Mouse (Mus musculus) testis, adult 2 months (tissue): ENCODE measurements around the gene Zglp1. TPM values are rescaled to one million over a fixed set of nuclear protein-coding genes. Genes with fewer than 3 reads are reported as not detected.
A peak's percentile ranks its signal among the peaks of the same experiment; 100 is the strongest.

ENCODE experiments used
- H3K27ac ChIP-seq: fragments of 200-500 bp; 2 replicates; pipeline ENCODE4 v1.5.1; 2012; ENCODE audit warnings: low read depth, low read length; ENCODE audit not compliant: control insufficient read depth, insufficient read depth
- H3K27me3 ChIP-seq: fragments of 200-500 bp; 2 replicates; pipeline ENCODE4 v1.6.1; 2012; ENCODE audit warnings: mild to moderate bottlenecking, low read length, moderate library complexity; ENCODE audit not compliant: control insufficient read depth, insufficient read depth
- H3K36me3 ChIP-seq: fragments of 200-500 bp; 2 replicates; pipeline ENCODE4 v1.6.1; 2012; ENCODE audit warnings: mild to moderate bottlenecking, low read length; ENCODE audit not compliant: control insufficient read depth, insufficient read depth
- H3K4me1 ChIP-seq: fragments of 200-500 bp; 2 replicates; pipeline ENCODE4 v1.6.1; 2012; ENCODE audit warnings: low read length; ENCODE audit not compliant: control insufficient read depth, insufficient read depth
- H3K4me3 ChIP-seq: fragments of 200-500 bp; 2 replicates; pipeline ENCODE4 v1.5.1; 2012; ENCODE audit warnings: low read depth, mild to moderate bottlenecking, low read length, moderate library complexity, mixed read lengths; ENCODE audit not compliant: control insufficient read depth
- CTCF ChIP-seq: fragments of 200-500 bp; IDR thresholded peaks from 2 replicates; pipeline ENCODE4 v1.5.1; 2012; ENCODE audit warnings: low read depth, mild to moderate bottlenecking, inconsistent platforms, low read length, moderate library complexity; ENCODE audit not compliant: control insufficient read depth, insufficient read depth, insufficient replicate concordance
- POLR2A ChIP-seq: fragments of 200-500 bp; IDR thresholded peaks from 2 replicates; pipeline ENCODE4 v1.6.1; 2012; ENCODE audit warnings: low read depth, mild to moderate bottlenecking, inconsistent platforms, low read length, moderate library complexity; ENCODE audit not compliant: control insufficient read depth
- polyA plus RNA-seq: library from polyadenylated mRNA; depleted of rRNA; stranded (reverse); fragments of >200 nt; gene quantifications from 2 replicates; pipeline ENCODE4 v1.2.3, GENCODE M21; 2012; rRNA removed

Zglp1 gene
- polyA plus RNA-seq, result 1.7 and 2.4 TPM in 2 replicates

GRCm38 (mm10) chr9:21067006-21067684 is at the start of gene Zglp1:
Zglp1 (minus strand) TSS chr9:21067093.
- TF ChIP-seq CTCF, result no peak
- no peak for TF ChIP-seq POLR2A
- Histone ChIP-seq H3K4me3 (peak within 1 kb of the TSS; percentile 62), H3K4me1 (peaks cover 5% of the 10 kb centered on the region), H3K27me3 (no peaks in the 10 kb centered on the region), H3K27ac (no peak within 1 kb of the TSS), H3K36me3 (no peaks in the 10 kb centered on the region)

GRCm38 (mm10) chr9:21115105-21115504 is 48.2 kb upstream of the Zglp1 start:
- no peaks in the 10 kb centered on the region for H3K27me3 ChIP-seq
- no peak overlapping the region for H3K27ac ChIP-seq
- no peak overlapping the region for H3K4me3 ChIP-seq
- TF ChIP-seq CTCF (no peak), POLR2A (no peak)
- H3K36me3 ChIP-seq, result no peaks in the 10 kb centered on the region; the same call in 1 of the 2 replicates
- no peaks in the 10 kb centered on the region for H3K4me1 ChIP-seq

GRCm38 (mm10) chr9:21114190-21114589 is 47.3 kb upstream of the Zglp1 start:
- no peak overlapping the region for H3K4me3 ChIP-seq
- H3K27ac ChIP-seq, result no peak overlapping the region
- no peak for TF ChIP-seq POLR2A
- no peak for TF ChIP-seq CTCF
- no peaks in the 10 kb centered on the region for H3K4me1 ChIP-seq
- H3K27me3 ChIP-seq, result no peaks in the 10 kb centered on the region
- H3K36me3 ChIP-seq, result no peaks in the 10 kb centered on the region

GRCm38 (mm10) chr9:21113751-21114150 is 46.9 kb upstream of the Zglp1 start:
- no peak overlapping the region for H3K4me3 ChIP-seq
- no peaks in the 10 kb centered on the region for H3K36me3 ChIP-seq
- no peak for TF ChIP-seq POLR2A
- no peak for TF ChIP-seq CTCF
- no peaks in the 10 kb centered on the region for H3K4me1 ChIP-seq
- H3K27me3 ChIP-seq, result no peaks in the 10 kb centered on the region
- no peak overlapping the region for H3K27ac ChIP-seq

GRCm38 (mm10) chr9:21107607-21108237 is 40.8 kb upstream of the Zglp1 start:
- Histone ChIP-seq H3K4me1 (peaks cover 3% of the 10 kb centered on the region), H3K27ac (no peak overlapping the region), H3K27me3 (no peaks in the 10 kb centered on the region), H3K4me3 (no peak overlapping the region), H3K36me3 (no peaks in the 10 kb centered on the region)
- TF ChIP-seq POLR2A (peak; percentile 12; the same call in 1 of the 2 replicates), CTCF (0 out of 2 replicates have a peak, but pooled peaks have one; percentile 3)

GRCm38 (mm10) chr9:21105760-21106564 is 39.1 kb upstream of the Zglp1 start:
- Histone ChIP-seq H3K27ac (no peak overlapping the region), H3K27me3 (no peaks in the 10 kb centered on the region), H3K36me3 (no peaks in the 10 kb centered on the region; the same call in 1 of the 2 replicates), H3K4me3 (no peak overlapping the region), H3K4me1 (peaks cover 3% of the 10 kb centered on the region)
- TF ChIP-seq CTCF (no peak), POLR2A (no peak)

GRCm38 (mm10) chr9:21104814-21105213 is 37.9 kb upstream of the Zglp1 start:
- TF ChIP-seq CTCF (no peak), POLR2A (no peak)
- Histone ChIP-seq H3K27ac (no peak overlapping the region), H3K4me3 (no peak overlapping the region), H3K4me1 (peaks cover 3% of the 10 kb centered on the region), H3K36me3 (no peaks in the 10 kb centered on the region; the same call in 1 of the 2 replicates), H3K27me3 (no peaks in the 10 kb centered on the region)
